Mouse (Mus musculus): ENCODE measurements around the gene Olfml3.

- no peak for TF ChIP-seq CTCF (IDR thresholded peaks at IDR 0.05; ENCODE audit: low read depth)
- TF ChIP-seq EP300 (IDR thresholded peaks at IDR 0.05; ENCODE audit: low read depth): no peak
Measured at GRCm38 (mm10) chr3:103729850-103730249, 8.0 kb downstream of the Olfml3 start.
